Mouse (Mus musculus): ENCODE measurements around the gene Gja4.

- TF ChIP-seq POLR2A (IDR thresholded peaks at IDR 0.05; ENCODE audit: extremely low read depth, insufficient read depth, low read length) (no peak), CTCF (IDR thresholded peaks at IDR 0.05; ENCODE audit: extremely low read depth, insufficient read depth, low read length) (no peak)
Observed at GRCm38 (mm10) chr4:127341372-127341771, 27.5 kb upstream of the Gja4 start.
